Mouse (Mus musculus) brain, embryonic 14.5 days (tissue): ENCODE data around the gene Ehf.

Experiments
- CTCF ChIP-seq: fragments of 200-500 bp; IDR thresholded peaks from 2 replicates; pipeline ENCODE4 v1.5.1; 2012; ENCODE audit warnings: inconsistent platforms, mild to moderate bottlenecking, moderate library complexity, borderline replicate concordance; ENCODE audit not compliant: insufficient read depth, insufficient read length; ENCODE audit errors: extremely low read depth
- POLR2A ChIP-seq: fragments of 200-500 bp; IDR thresholded peaks from 2 replicates; pipeline ENCODE4 v1.6.1; 2012; ENCODE audit warnings: mild to moderate bottlenecking, inconsistent platforms, borderline replicate concordance; ENCODE audit not compliant: poor library complexity, insufficient read depth, insufficient read length, severe bottlenecking; ENCODE audit errors: extremely low read depth

- no peak for TF ChIP-seq CTCF
- TF ChIP-seq POLR2A, result no peak
These were observed 84.8 kb downstream of the Ehf start for GRCm38 (mm10) chr2:103218323-103218722.
